Mouse (Mus musculus): ENCODE measurements around the gene Tmem201. TPM values are rescaled to one million over a fixed set of nuclear protein-coding genes. Genes with fewer than 3 reads are reported as not detected.

Tmem201 gene
- total RNA-seq, 4 experiments from 2014 or later: 63.5 to 75.6 (median 74.5) TPM

DNA sequence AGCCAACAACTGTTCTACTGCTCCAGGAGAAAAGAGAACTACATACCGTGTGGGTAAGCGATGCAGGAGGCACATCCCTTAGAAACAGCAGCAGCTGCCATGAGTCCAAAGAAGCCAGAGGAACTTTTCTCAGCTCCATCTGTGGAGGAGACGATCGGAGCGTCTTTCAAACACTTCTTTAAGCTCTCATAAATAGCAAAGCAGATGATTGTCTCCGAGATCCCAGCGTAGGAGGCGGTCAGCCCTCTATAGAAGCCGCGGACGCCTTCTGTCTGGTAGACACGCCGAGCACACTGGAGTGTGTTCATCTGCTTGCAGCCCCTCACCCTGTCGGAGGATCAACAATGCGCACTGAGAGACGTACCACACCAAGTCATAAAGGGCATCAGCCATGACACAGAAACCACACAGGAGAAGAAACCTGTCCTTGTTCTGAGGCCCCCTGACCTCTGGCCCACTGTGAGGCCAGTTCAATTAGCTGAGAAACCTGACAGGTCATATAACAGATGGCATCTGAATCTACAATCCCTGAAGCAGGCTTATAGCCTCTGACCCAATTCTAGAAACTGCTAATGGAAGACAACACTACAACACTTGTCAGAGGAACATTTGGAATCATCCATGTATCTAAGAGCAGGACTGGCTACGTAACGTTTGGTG is 11.3 kb upstream of the Tmem201 start:
- no peak for DNase-seq (ENCODE audit: low spot score in 2 of 2)

- no peak for DNase-seq (ENCODE audit: low spot score in 2 of 2)
Measured at GRCm38 (mm10) chr4:149744119-149744518, 6.3 kb upstream of the Tmem201 start.

- DNase-seq (ENCODE audit: low spot score in 2 of 2): no peak
Measured at GRCm38 (mm10) chr4:149742011-149742530, 4.2 kb upstream of the Tmem201 start.

GRCm38 (mm10) chr4:149740301-149740700 is 2.5 kb upstream of the Tmem201 start:
- no peak for DNase-seq (ENCODE audit: low spot score in 2 of 2)

DNA sequence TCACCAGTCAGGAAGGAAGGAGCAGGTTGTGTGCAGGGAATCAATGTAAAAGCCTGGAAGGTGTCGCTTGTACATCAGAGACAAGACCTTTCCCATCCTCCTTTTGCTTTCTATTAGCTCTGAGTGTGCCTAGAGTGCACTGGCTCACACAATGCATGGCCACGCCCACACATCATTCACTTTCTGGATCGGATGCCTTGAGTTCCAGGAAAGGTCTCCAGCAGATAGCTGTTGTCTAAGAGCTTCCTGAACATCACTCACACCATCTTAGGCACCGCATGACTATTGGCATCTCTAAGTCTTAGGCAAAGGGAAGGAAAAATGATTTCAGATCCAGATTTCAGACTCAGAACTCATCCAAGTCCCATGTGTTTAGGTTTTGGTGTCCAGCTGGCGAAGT is 1.6 kb upstream of the Tmem201 start:
- no peak for DNase-seq (ENCODE audit: low spot score in 2 of 2)

GRCm38 (mm10) chr4:149736581-149736980 is 1.3 kb downstream of the Tmem201 start:
- DNase-seq (ENCODE audit: low spot score in 2 of 2): no peak

DNA sequence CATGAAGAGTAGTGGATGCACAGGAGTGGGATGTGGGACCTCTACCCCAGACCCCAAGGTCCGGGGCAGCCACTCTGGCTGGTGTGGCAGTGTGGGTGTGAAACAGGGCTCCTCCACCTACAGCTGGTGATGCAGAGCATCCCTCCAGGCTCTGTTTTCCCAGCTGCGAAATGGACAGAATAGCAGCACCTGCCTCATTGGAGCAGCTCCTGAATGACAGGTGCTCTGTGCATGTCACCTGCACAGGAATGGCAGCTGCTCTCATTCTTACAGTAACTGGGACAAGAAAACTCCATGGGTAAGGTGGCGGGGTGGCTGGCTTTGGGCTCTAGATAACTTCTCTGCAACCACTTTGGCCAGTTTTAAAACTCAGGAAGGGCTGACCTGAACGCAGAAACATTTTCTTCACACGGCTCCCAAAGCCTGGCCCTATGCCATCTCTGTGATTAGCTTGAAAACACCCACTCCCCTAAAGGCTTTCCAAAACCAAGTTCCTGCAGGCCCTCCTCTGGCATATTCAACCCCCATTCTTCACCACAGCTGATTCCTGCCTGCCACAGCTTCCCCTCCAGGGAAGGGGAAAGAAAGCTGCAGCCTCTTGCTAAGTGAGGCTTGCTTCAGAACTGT is 2.1 kb downstream of the Tmem201 start:
- no peak for DNase-seq (ENCODE audit: low spot score in 2 of 2)

GRCm38 (mm10) chr4:149734730-149735475 is 2.9 kb downstream of the Tmem201 start:
- DNase-seq (ENCODE audit: low spot score in 2 of 2): no peak

DNA sequence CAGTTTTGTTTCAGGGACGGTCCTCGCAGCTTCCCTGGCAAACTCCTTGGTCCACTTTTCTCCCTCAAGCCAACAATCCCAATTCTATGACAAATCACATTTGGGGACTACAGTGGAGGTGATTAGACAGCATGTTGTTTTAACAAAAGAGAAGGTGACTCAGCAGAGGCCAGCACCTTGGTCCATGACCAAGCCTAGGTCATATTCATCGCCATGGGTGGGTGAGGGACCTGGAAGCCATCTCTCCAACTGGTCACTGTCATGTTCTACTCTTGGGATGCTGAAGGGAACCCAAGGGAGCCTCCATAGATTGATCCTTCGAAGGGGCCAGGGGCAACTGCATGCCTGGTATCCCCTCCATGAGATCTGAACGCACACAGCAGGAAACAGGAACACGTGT is 3.6 kb downstream of the Tmem201 start:
- no peak for DNase-seq (ENCODE audit: low spot score in 2 of 2)

GRCm38 (mm10) chr4:149733748-149734147 is 4.1 kb downstream of the Tmem201 start:
- DNase-seq (ENCODE audit: low spot score in 2 of 2): no peak

GRCm38 (mm10) chr4:149732800-149733199 is 5.0 kb downstream of the Tmem201 start:
- DNase-seq (ENCODE audit: low spot score in 2 of 2): no peak

DNA sequence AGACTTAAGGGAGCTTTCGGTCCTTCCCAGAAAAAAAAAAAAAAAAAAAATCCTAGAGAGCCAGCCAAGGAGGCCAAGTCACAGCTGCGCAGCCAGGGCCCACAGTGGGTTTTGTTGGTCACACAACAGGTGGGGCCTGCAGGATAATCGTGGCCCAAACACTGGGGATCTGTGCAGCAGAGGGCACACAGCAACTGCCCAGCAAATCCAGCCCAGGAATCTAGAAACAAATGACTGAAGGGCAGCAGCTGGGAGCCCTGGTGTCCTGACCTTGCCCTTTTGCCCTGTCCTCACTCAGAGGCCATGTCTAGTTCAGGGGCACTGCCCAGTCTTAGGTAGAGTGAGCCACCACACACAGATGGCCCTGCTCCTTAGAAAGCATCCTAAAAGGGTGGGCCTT is 5.5 kb downstream of the Tmem201 start:
- no peak for DNase-seq (ENCODE audit: low spot score in 2 of 2)

DNA sequence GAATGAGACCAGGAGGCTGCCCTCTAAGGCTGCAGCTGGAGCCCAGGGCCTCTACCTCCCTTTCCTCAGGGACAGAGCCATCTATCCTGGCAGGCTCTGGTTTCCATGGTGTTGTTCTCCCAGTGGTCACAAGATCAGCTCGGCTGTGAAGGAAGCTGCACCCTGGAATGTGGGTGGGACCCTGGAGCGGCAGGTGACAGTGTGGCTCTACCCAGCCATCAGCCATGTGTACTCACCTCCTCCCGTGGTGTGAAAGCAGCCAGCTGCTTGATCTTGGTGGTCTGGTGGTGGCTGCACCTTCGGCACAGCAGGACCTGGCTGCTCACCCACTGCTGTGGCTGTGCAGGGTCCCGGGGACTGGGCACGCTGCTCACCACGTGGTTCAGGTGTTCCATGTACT is 7.0 kb downstream of the Tmem201 start:
- no peak for DNase-seq (ENCODE audit: low spot score in 2 of 2)

- DNase-seq (ENCODE audit: low spot score in 2 of 2): no peak
Measured at GRCm38 (mm10) chr4:149728810-149729209, 9.0 kb downstream of the Tmem201 start.

- DNase-seq (ENCODE audit: low spot score in 2 of 2): no peak
Measured at GRCm38 (mm10) chr4:149727636-149728035, 10.2 kb downstream of the Tmem201 start.

DNA sequence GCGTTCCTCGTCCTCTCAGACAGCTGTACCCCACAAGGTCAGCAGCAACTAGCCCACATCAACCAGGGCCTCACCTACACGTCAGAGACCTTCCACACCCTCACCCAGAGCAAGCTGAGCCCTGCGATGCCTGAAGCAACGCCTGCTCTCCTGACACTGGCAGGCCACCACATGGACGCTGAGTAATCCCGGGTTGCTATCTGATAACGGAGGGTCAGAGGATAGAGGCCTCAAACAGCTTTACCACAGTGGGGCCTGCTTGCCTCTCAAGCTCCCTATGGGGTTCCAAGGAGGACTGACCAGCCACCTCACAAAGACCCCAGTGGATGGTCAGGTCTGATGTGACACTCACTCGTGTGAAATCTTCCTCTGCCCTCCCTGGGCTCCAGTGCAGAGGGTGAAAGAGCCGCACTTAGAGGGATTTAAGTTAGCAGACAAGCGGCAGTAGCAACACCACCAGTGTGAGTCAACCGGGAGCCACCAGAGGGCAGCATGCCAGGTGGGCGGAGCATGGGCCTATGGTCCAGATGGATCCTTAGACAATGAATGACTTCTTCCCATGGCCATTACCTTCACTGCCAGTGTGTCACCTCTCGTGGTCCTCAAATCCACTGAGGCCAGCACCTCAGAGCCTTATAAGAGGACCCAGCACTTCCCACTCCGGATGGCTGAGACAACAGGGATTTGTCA is 12.0 kb downstream of the Tmem201 start:
- DNase-seq (ENCODE audit: low spot score in 2 of 2): peak in 1 of 2 experiments; percentile 79

DNA sequence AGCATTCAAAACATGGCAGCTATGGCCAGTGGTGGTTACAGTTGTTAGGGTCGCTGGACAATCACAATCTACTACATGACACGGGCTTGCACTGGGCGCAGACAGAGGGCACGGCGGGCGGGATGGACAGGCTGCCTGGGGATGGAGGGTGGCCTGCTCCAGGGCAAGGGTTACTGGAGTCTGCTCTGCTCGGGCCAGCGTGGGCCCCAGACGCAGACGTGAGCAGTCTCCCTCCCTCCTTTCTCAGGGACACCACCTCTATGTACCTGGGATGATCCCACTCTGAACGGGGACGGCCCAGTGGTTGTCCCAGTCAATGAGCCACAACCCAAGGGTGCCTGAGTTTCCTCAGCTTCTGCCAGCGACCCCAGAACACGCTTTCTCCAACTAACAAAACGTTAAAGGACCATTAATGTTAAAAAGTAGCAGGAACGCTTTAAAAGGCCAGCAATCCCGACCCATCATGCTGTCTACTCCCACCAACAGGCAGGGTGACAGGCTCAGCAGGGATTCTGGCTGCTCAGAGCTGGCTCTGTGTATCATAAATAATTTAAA is 12.9 kb downstream of the Tmem201 start:
- no peak for DNase-seq (ENCODE audit: low spot score in 2 of 2)

- no peak for DNase-seq (ENCODE audit: low spot score in 2 of 2)
Measured at GRCm38 (mm10) chr4:149723855-149724731, 13.8 kb downstream of the Tmem201 start.

DNA sequence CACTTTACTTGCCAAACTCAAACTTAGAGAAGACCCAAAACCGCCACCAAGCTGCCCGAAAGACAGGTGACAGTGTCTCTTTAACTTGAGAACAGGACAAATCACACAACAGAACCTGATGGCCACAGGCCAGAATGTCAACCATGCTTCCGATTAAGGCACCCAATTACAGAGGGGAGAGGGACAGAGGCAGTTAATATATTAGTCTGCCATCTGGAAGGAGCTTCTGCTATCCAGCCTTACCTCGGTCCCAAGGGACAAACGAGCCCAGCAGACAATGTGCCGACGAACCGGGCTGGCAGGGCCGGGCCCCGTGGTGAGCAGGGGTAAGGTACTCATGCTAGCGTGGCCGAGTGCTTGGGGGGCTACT is 14.8 kb downstream of the Tmem201 start:
- DNase-seq (ENCODE audit: low spot score in 2 of 2): no peak

All from layer of hippocampus, adult 8-10 months (tissue).